Mouse (Mus musculus) forebrain, embryonic 10.5 days (tissue): ENCODE results near the gene Pitx2. TPM values are rescaled to one million over a fixed set of nuclear protein-coding genes. Genes with fewer than 3 reads are reported as not detected.

Experiments
- DNase-seq: peaks from one replicate; pipeline ENCODE4 v3.0.0-alpha.2; 2017; ENCODE audit warnings: low spot score; ENCODE audit errors: extremely low spot score
- H3K27ac ChIP-seq: fragments of 300-500 bp; sonication (generic); 2 replicates; pipeline ENCODE4 v1.5.1; 2016; ENCODE audit warnings: mild to moderate bottlenecking
- H3K27me3 ChIP-seq: fragments of 300-500 bp; sonication (generic); 2 replicates; pipeline ENCODE4 v1.6.1; 2016; ENCODE audit warnings: mild to moderate bottlenecking; ENCODE audit not compliant: poor library complexity, severe bottlenecking
- H3K36me3 ChIP-seq: fragments of 300-500 bp; sonication (generic); replicated peaks from 2 replicates; pipeline ENCODE4 v1.6.1; 2016; ENCODE audit warnings: mild to moderate bottlenecking, moderate library complexity
- H3K4me1 ChIP-seq: fragments of 300-500 bp; sonication (generic); 2 replicates; pipeline ENCODE4 v1.6.1; 2016
- H3K4me3 ChIP-seq: fragments of 300-500 bp; sonication (generic); 2 replicates; pipeline ENCODE4 v1.5.1; 2016; ENCODE audit warnings: mild to moderate bottlenecking, moderate library complexity
- H3K9me3 ChIP-seq: fragments of 300-500 bp; sonication (generic); 2 replicates; pipeline ENCODE4 v1.6.1; 2016; ENCODE audit warnings: mild to moderate bottlenecking, moderate library complexity
- WGBS: fragments of 180-500 bp; shearing (Covaris S2); methylation state at CpG from one replicate; pipeline ENCODE4 v1.1.7; 2016; 5-methylcytosine and 5-hydroxymethylcytosine counted together
- polyA plus RNA-seq: library from polyadenylated mRNA; unstranded; fragments of >200 nt; fragmentation: Nextera tagmentation; extraction: Ambion mirVana; gene quantifications from 2 replicates; pipeline ENCODE4 v1.2.1, GENCODE M21; 2016

Gene Pitx2
- polyA plus RNA-seq, 1 experiment from 2014 or later, result 11.1 TPM

DNA sequence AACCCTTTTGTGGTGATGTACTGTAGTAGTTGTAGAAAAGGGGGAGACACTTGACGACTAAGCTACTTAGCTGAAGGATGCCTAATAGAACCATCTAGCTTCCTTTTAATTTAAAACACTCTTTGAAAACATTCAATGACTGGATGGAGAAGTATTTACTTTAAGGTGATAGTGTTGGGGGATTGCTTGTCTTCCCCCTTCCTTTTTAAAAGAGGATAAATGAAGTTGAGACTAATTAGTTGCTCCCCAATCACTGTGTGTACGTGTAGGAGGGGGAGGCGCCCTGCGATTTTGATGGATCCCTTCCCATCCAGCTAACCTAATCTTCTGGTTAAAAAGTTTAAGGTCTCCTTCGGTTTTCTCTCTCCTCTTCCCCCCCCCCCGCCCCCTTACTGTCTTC, 23.7 kb downstream of the Pitx2 start:
- Histone ChIP-seq H3K27ac (no peak overlapping the region), H3K4me1 (peaks cover 42% of the 10 kb centered on the region), H3K9me3 (no peaks in the 10 kb centered on the region), H3K4me3 (no peak overlapping the region), H3K27me3 (peaks cover 100% of the 10 kb centered on the region), H3K36me3 (no peaks in the 10 kb centered on the region)
- no peak for DNase-seq
- WGBS, result under 1% methylated on average over 6 of the region's 6 CpGs

DNA sequence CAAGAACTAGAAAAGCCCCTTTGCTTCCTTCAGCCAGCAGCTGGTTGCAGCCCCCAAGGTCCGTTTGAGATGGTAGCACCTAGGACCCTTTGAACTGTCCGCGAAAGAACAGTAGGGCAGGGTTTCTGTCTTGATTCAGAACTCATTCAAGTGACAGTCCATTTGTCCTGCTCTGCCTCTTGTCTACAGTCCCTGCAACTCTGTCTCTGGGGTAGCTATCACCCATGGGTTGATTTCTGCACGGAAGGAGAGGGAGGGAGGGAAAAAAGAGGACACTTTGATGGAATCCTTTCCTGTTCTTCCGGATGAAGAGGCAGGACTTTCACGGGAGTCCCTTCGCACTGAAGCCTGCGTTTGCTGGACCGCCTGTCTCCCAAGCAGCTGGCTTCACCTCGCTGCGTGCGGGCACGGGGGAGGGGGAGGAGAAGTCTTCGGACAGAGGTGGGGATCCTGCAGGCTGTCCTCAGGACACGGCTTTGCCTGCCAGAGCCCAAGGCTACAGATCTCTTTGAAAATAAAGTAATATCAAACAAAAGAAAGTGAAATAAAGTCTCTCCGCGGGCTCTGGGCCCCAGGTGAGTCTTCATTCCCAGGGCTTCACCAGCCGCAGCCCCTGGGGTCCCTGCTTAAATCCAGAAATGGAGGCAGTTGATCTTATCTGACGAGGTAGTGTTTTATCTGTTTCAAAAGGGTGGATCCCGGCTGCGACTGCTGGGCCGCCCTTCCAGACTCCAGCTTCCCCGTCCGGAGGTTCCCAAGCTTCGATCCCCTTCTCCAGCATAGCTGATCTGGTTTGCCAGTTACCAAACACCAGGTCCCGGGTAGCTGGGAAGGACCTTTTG, 24.5 kb downstream of the Pitx2 start:
- WGBS, result 1% methylated on average over 26 of the region's 26 CpGs

DNA sequence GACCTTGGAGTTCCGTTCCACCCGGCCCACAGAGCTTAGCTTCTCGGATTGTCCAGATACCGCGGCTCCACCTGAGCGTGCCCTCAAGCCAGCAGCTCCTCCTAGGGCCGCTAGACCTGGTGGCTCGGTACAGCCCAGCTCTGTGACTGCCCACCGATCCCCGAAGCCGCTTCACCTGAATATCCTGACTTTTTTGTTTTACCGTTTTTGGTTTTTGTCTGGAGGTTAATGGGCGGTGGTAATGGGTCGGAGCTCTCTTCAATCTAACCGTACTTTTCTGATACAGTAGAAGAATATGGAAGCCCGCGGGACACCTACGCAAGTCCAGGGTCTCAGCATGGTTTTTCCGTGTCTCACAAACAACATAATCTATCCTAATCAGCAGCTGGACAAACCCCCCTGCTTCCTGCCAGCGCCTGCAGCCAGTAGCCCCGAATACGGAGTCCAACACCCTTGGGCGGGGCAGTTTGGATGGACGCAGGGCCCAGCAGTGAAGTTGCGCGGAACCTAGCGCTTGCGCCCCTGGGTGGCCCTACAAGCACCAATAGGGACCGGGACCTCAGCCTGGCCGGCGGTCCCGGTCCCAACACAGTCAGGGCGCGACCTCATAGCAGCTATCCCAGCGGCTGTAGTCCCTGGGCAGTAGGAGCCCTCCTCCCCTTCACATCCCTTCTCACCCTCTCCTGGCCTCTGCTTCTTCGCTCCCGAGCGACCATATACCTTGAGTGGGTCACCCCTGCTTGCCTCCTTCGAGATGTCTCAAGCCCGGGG, 25.3 kb downstream of the Pitx2 start:
- H3K36me3 ChIP-seq, result no peaks in the 10 kb centered on the region
- no peak overlapping the region for H3K27ac ChIP-seq
- peaks cover 96% of the 10 kb centered on the region for H3K27me3 ChIP-seq
- under 1% methylated on average over 40 of the region's 40 CpGs for WGBS
- H3K9me3 ChIP-seq, result no peaks in the 10 kb centered on the region
- H3K4me1 ChIP-seq, result peaks cover 38% of the 10 kb centered on the region
- peak; percentile 30 for DNase-seq
- H3K4me3 ChIP-seq, result no peak overlapping the region

More for the DNA sequence above, 24.5 kb downstream of the Pitx2 start:
- Histone ChIP-seq H3K27me3 (peaks cover 100% of the 10 kb centered on the region), H3K36me3 (no peaks in the 10 kb centered on the region), H3K27ac (no peak overlapping the region), H3K4me3 (no peak overlapping the region), H3K4me1 (peaks cover 38% of the 10 kb centered on the region), H3K9me3 (no peaks in the 10 kb centered on the region)
- peak; percentile 44 for DNase-seq

DNA sequence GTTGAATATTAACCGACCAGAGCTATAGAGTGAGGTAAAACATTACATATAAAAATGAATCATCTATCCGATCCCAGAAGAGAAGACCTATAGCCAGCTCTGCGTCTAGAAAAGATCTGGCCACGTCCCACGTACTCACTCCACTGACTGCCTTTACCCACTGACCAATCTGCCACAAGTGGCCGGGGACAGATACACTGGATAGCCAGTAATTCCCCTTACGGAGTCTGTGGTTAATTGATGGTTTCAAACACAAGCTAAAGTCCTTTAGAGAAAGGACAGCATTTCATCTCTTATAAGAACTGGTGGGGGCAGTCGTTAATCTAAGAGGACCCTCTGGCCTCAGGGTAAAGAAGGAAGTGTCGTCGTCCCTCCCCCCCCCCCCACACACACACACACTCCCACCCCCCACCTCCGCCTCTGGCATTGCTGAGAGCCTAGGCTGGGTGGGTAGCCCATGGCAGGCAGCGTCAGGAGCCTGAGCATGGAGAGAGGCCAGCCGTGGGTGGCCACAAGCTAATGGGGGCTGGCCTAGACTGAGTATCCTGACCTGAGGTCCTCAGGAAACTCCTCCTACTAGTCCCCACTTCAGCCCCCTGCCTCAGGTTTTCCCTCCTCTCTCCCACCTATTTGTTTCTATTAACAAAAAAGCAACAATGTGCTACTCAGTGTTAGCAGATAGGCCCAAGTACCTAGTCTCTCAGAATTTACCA, 26.1 kb downstream of the Pitx2 start:
- WGBS, result under 1% methylated on average over 13 of the region's 13 CpGs

DNA sequence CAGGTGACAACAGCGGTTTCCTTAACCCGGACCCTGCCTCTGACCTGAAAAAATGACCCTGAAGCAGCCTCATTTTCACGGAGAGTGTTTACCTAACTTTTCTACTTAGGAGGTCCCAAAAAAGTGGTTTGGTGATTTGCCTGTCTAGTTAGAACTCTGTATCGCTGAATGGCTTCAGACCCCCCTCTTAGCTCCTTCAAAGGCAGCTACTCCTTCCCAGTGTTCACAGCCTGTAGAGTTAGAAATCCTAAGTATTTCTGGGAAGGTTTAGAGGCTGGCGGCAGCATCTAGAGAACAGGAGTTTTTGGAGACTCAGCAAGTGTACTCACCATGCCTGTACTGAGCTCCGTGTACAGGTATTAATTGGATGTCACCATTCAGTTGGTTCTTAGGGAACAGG, 27.0 kb downstream of the Pitx2 start:
- H3K36me3 ChIP-seq, result no peaks in the 10 kb centered on the region
- H3K4me3 ChIP-seq, result no peak overlapping the region
- DNase-seq, result no peak
- H3K4me1 ChIP-seq, result peaks cover 27% of the 10 kb centered on the region
- no peak overlapping the region for H3K27ac ChIP-seq
- H3K9me3 ChIP-seq, result no peaks in the 10 kb centered on the region
- WGBS, result 1% methylated on average over 6 of the region's 6 CpGs
- peaks cover 79% of the 10 kb centered on the region for H3K27me3 ChIP-seq

More for the DNA sequence above, 26.1 kb downstream of the Pitx2 start:
- Histone ChIP-seq H3K4me1 (peaks cover 33% of the 10 kb centered on the region), H3K4me3 (no peak overlapping the region), H3K9me3 (no peaks in the 10 kb centered on the region), H3K36me3 (no peaks in the 10 kb centered on the region), H3K27me3 (peaks cover 88% of the 10 kb centered on the region), H3K27ac (no peak overlapping the region)
- peak; percentile 20 for DNase-seq

DNA sequence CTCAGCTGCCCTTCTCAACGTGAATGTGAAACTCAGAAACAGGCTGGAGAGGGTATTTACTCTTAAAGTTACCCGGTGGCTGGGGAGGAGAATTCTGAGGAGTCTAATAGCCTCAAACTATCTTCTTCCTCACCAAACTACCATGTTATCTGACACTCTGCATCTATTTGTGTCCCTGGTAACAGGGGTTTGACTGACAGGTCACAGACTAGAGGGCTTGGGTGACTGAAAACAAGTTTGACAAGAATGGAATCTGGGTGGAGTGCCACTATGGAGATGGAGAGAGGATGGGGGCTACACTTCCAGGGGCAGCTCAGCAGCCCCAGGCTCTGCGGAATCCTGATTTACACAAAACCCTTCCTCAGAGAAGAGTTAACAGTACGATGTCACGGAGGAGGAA, 27.7 kb downstream of the Pitx2 start:
- peaks cover 72% of the 10 kb centered on the region for H3K27me3 ChIP-seq
- DNase-seq, result no peak
- 3% methylated on average over 5 of the region's 5 CpGs for WGBS

DNA sequence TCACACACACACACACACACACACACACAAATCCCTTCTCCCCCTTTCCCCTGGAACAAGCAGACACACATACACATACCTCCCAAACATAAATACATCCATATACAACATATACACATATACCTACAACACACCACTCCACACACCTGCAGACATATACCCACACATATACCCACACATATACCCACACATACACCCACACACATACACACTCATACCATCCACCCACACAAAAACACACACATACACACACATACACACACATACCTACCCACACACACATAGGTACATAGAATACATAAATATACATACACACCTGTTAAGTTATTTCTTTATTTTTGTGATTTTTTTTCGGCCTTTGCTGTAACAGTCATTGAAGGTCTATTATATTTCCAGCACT, 38.3 kb downstream of the Pitx2 start:
- Histone ChIP-seq H3K9me3 (no peaks in the 10 kb centered on the region), H3K27ac (no peak overlapping the region), H3K4me3 (no peak overlapping the region), H3K27me3 (peaks cover 8% of the 10 kb centered on the region), H3K36me3 (no peaks in the 10 kb centered on the region), H3K4me1 (peaks cover 7% of the 10 kb centered on the region)
- WGBS, result 79% methylated on average over 1 of the region's 1 CpGs
- DNase-seq, result no peak

More for the DNA sequence above, 27.7 kb downstream of the Pitx2 start:
- Histone ChIP-seq H3K4me3 (no peak overlapping the region), H3K9me3 (no peaks in the 10 kb centered on the region), H3K27ac (no peak overlapping the region), H3K36me3 (no peaks in the 10 kb centered on the region), H3K4me1 (peaks cover 27% of the 10 kb centered on the region)

DNA sequence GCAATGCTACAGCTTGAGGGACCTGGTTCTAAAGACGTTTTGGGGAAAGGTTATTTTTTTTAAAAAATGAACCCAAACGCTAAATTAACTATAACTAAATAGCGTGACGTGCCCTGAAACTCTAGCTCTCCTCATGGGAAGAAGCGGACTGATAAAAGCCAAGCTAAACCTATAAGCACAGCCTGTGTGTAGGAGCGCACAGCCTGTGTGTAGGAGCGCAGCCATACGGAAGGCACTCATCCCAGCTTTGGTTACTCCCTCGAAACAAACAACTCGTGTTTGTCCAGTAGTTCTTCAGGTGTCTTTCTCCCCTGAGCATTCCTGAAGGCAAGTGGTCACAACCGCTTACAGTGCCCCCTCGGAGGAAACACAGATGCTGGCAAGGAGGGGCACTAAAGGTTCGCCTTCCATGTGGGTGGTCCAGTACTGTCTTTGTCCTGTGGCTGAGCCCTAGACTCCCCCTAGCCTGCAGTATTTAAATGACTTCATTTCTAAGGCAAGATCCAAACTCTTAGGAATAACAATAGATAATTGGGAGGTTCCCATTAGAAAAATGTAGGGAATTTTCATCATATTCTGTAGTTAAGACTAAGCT, 39.1 kb downstream of the Pitx2 start:
- H3K4me3 ChIP-seq, result peak overlapping the region; percentile 17; the same call in 1 of the 2 replicates
- no peaks in the 10 kb centered on the region for H3K36me3 ChIP-seq
- 29% methylated on average over 13 of the region's 13 CpGs for WGBS
- H3K4me1 ChIP-seq, result peaks cover 7% of the 10 kb centered on the region
- peaks cover 4% of the 10 kb centered on the region for H3K27me3 ChIP-seq
- H3K27ac ChIP-seq, result no peak overlapping the region
- DNase-seq, result peak; percentile 22
- no peaks in the 10 kb centered on the region for H3K9me3 ChIP-seq

DNA sequence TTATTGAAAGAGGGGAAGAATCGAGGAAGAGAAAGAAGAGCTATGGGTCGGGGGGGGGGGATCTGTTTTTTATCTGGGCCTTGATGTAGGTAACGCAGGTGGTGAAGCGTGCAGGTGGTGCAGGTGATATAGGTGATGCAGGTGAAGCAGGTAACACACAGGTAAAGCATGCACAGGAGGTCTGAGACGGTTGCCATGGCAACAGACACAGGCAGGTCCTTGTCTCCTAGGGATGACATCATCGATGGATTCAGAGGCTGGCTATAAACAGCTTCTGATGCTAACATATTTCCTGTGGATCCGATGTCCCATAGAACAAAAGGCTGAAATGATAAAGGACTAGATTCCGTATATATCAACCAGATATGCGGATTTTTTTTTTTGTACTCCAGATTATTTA, 51.3 kb downstream of the Pitx2 start:
- 89% methylated on average over 9 of the region's 9 CpGs for WGBS
- H3K9me3 ChIP-seq, result no peaks in the 10 kb centered on the region
- no peaks in the 10 kb centered on the region for H3K27me3 ChIP-seq

DNA sequence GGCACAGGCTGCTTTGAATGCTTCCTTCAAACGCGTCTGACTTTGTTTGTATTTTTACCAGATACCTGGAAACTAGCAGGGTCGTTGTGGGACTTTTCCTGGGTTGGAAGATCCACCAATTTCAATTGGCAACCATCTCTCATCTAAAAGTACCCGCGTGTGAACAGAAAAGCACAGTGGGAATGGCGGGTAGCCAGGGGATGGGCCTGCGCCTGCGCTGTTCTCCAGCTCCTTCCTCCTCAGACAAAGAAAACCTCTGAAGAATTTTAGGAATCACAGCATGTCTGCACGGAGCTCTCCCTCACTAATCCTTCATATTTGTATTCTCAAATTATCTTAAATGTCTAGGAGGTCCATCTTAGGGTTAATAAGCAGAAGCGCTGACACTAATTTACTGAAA, 54.6 kb downstream of the Pitx2 start:
- Histone ChIP-seq H3K9me3 (no peaks in the 10 kb centered on the region), H3K4me3 (no peak overlapping the region), H3K27ac (no peak overlapping the region), H3K36me3 (no peaks in the 10 kb centered on the region), H3K27me3 (no peaks in the 10 kb centered on the region), H3K4me1 (0 out of 2 replicates have a peak, but pooled peaks cover 5% of the 10 kb centered on the region)
- WGBS, result 52% methylated on average over 10 of the region's 10 CpGs
- DNase-seq, result no peak

More for the DNA sequence above, 51.3 kb downstream of the Pitx2 start:
- H3K4me3 ChIP-seq, result no peak overlapping the region
- DNase-seq, result no peak
- no peaks in the 10 kb centered on the region for H3K4me1 ChIP-seq
- no peaks in the 10 kb centered on the region for H3K36me3 ChIP-seq
- no peak overlapping the region for H3K27ac ChIP-seq

DNA sequence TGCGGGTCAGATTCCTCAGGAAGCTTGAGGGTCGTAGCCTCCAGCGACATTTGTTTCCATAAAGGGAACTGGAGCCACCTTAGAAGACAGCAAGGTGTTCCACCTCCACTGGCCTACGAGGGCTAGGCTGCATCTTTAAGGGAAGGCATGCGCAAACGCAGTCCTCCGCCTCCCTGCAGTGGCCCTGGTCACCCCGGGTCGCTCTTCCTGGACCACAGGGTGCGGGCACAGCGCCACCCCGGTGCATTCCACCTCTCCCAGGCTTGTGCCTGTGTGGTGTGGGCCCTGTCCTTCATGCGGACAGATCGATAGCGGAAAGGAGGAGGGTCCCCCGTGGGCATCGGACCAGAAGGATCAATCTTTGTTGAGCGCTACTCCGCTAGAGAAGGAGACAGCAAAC, 56.6 kb downstream of the Pitx2 start:
- 56% methylated on average over 19 of the region's 19 CpGs for WGBS
- Histone ChIP-seq H3K9me3 (no peaks in the 10 kb centered on the region), H3K4me3 (peak overlapping the region; percentile 43), H3K36me3 (no peaks in the 10 kb centered on the region), H3K27me3 (no peaks in the 10 kb centered on the region), H3K4me1 (0 out of 2 replicates have a peak, but pooled peaks cover 5% of the 10 kb centered on the region), H3K27ac (no peak overlapping the region)
- DNase-seq, result no peak

DNA sequence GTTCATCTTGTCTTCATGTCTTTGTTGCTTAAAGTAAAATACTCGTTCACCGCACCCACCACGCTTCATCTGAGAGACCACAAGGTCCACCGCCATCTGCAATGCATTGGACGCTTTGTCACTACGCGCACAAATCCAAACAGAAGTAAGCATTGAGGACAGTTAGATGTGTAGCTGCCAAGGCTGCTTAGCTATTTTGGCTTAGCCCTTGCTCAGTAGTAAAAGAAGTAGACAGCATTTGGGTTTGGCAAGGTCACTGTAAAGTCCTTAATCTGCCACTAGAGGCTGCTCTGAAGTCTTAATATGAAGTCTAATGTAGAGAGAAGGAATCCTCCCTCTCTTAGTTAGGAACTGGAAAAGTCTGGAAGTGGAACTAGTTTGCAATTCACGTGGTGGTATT, 57.1 kb downstream of the Pitx2 start:
- Histone ChIP-seq H3K4me1 (0 out of 2 replicates have a peak, but pooled peaks cover 5% of the 10 kb centered on the region), H3K4me3 (peak overlapping the region; percentile 43), H3K27me3 (no peaks in the 10 kb centered on the region), H3K9me3 (no peaks in the 10 kb centered on the region), H3K27ac (no peak overlapping the region), H3K36me3 (no peaks in the 10 kb centered on the region)
- 69% methylated on average over 8 of the region's 8 CpGs for WGBS
- DNase-seq, result no peak
